Mouse (Mus musculus) lung, adult 2 months (tissue): ENCODE data around the gene Clec4f.

Experiments used
- CTCF ChIP-seq: fragments of 200-500 bp; IDR thresholded peaks from 2 replicates; pipeline ENCODE4 v1.5.1; 2011; ENCODE audit warnings: mild to moderate bottlenecking, low read length, control low read depth; ENCODE audit not compliant: insufficient read depth
- POLR2A ChIP-seq: fragments of 200-500 bp; IDR thresholded peaks from 2 replicates; pipeline ENCODE4 v1.6.1; 2011; ENCODE audit warnings: low read depth, mild to moderate bottlenecking, control low read depth, low read length, borderline replicate concordance; ENCODE audit errors: extremely low read depth

- TF ChIP-seq POLR2A (no peak), CTCF (peak; percentile 73)
Observed at GRCm38 (mm10) chr6:83598646-83599045, 57.3 kb downstream of the Clec4f start.
